Mouse (Mus musculus): Measurements from ENCODE around the gene Hist3h2ba. TPM values are rescaled to one million over a fixed set of nuclear protein-coding genes. Genes with fewer than 3 reads are reported as not detected.
A peak's percentile ranks its signal among the peaks of the same experiment; 100 is the strongest.

Gene Hist3h2ba
- polyA plus RNA-seq, 1 experiment from 2014 or later = 250 TPM

GRCm38 (mm10) chr11:58979183-58979582 lies 30.5 kb downstream of the Hist3h2ba start:
- no peak for ATAC-seq

GRCm38 (mm10) chr11:58979661-58980060 lies 30.9 kb downstream of the Hist3h2ba start:
- peaks cover 40% of the 10 kb centered on the region for H3K4me1 ChIP-seq (ENCODE audit: control insufficient read depth, insufficient read depth, low read depth, low read length)

More at GRCm38 (mm10) chr11:58979183-58979582, 30.5 kb downstream of the Hist3h2ba start:
- peaks cover 11% of the 10 kb centered on the region for H3K36me3 ChIP-seq (ENCODE audit: control insufficient read depth, insufficient read depth, low read length)
- H3K27me3 ChIP-seq (replicated peaks; ENCODE audit: control insufficient read depth, insufficient read depth, low read length) = no peaks in the 10 kb centered on the region
- WGBS = 87% methylated on average over 3 of the region's 3 CpGs
- H3K9me3 ChIP-seq (ENCODE audit: control insufficient read depth, low read length) = no peaks in the 10 kb centered on the region
- peak overlapping the region; percentile 50 for H3K9ac ChIP-seq (ENCODE audit: low read depth, low read length)
- peak overlapping the region; percentile 100 for H3K4me2 ChIP-seq (ENCODE audit: low read length)
- no peak overlapping the region for H3K27ac ChIP-seq (ENCODE audit: low read depth, low read length)
- peaks cover 40% of the 10 kb centered on the region for H3K4me1 ChIP-seq (ENCODE audit: control insufficient read depth, insufficient read depth, low read depth, low read length)
- peak overlapping the region; percentile 97 for H3K4me3 ChIP-seq (ENCODE audit: low read length)

DNA sequence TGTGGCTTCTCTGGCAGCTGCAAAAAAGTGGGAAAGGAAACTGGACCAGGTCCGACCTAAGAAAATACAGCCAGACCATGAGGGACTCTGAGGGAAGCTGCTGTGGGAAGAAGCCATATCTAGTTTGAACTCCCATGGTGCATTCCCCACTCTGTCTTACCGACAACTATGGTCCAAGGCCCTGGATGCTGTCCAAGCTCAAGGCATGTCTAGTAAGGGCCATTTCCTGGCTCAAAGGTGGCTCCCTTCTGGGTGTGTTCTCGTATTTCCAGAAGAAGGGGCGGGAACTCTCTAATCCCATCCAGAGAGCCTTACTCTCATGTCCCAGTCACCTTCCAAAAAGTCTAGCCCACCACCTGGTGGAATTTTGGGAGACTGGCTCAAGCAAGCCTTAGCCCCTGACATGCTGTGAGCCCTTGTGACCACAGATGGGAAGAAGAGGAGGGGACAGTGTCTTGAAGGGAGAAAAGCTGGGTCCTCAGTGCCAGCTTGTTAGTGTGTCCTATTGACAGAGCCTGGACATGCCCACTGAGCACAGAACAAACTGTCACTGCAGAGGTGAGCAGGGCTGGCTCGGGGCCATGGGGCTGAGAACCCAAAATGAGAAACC lies 31.8 kb downstream of the Hist3h2ba start:
- no peak for ATAC-seq
- no peaks in the 10 kb centered on the region for H3K9me3 ChIP-seq (ENCODE audit: control insufficient read depth, low read length)
- H3K27ac ChIP-seq (ENCODE audit: low read depth, low read length) = no peak overlapping the region
- no peak overlapping the region for H3K4me3 ChIP-seq (ENCODE audit: low read length)
- H3K4me1 ChIP-seq (ENCODE audit: control insufficient read depth, insufficient read depth, low read depth, low read length) = peaks cover 37% of the 10 kb centered on the region
- 61% methylated on average over 5 of the region's 5 CpGs for WGBS
- no peak overlapping the region; the same call in 1 of the 2 replicates for H3K9ac ChIP-seq (ENCODE audit: low read depth, low read length)
- peaks cover 15% of the 10 kb centered on the region for H3K36me3 ChIP-seq (ENCODE audit: control insufficient read depth, insufficient read depth, low read length)
- no peak overlapping the region for H3K4me2 ChIP-seq (ENCODE audit: low read length)
- no peaks in the 10 kb centered on the region for H3K27me3 ChIP-seq (replicated peaks; ENCODE audit: control insufficient read depth, insufficient read depth, low read length)

More at GRCm38 (mm10) chr11:58979661-58980060, 30.9 kb downstream of the Hist3h2ba start:
- Histone ChIP-seq H3K9ac (ENCODE audit: low read depth, low read length) (peak overlapping the region; percentile 50), H3K27ac (ENCODE audit: low read depth, low read length) (no peak overlapping the region), H3K9me3 (ENCODE audit: control insufficient read depth, low read length) (no peaks in the 10 kb centered on the region), H3K36me3 (ENCODE audit: control insufficient read depth, insufficient read depth, low read length) (peaks cover 9% of the 10 kb centered on the region), H3K27me3 (replicated peaks; ENCODE audit: control insufficient read depth, insufficient read depth, low read length) (no peaks in the 10 kb centered on the region), H3K4me3 (ENCODE audit: low read length) (peak overlapping the region; percentile 97), H3K4me2 (ENCODE audit: low read length) (peak overlapping the region; percentile 100)
- WGBS = 78% methylated on average over 7 of the region's 7 CpGs
- no peak for ATAC-seq

GRCm38 (mm10) chr11:58981541-58982447 lies 33.1 kb downstream of the Hist3h2ba start:
- no peak overlapping the region for H3K9ac ChIP-seq (ENCODE audit: low read depth, low read length)
- ATAC-seq = no peak; the same call in 1 of the 2 replicates
- H3K9me3 ChIP-seq (ENCODE audit: control insufficient read depth, low read length) = no peaks in the 10 kb centered on the region
- H3K27me3 ChIP-seq (replicated peaks; ENCODE audit: control insufficient read depth, insufficient read depth, low read length) = no peaks in the 10 kb centered on the region
- H3K4me2 ChIP-seq (ENCODE audit: low read length) = no peak overlapping the region
- H3K4me3 ChIP-seq (ENCODE audit: low read length) = no peak overlapping the region
- 51% methylated on average over 14 of the region's 14 CpGs for WGBS
- peaks cover 29% of the 10 kb centered on the region for H3K4me1 ChIP-seq (ENCODE audit: control insufficient read depth, insufficient read depth, low read depth, low read length)
- H3K36me3 ChIP-seq (ENCODE audit: control insufficient read depth, insufficient read depth, low read length) = peaks cover 25% of the 10 kb centered on the region
- no peak overlapping the region for H3K27ac ChIP-seq (ENCODE audit: low read depth, low read length)

DNA sequence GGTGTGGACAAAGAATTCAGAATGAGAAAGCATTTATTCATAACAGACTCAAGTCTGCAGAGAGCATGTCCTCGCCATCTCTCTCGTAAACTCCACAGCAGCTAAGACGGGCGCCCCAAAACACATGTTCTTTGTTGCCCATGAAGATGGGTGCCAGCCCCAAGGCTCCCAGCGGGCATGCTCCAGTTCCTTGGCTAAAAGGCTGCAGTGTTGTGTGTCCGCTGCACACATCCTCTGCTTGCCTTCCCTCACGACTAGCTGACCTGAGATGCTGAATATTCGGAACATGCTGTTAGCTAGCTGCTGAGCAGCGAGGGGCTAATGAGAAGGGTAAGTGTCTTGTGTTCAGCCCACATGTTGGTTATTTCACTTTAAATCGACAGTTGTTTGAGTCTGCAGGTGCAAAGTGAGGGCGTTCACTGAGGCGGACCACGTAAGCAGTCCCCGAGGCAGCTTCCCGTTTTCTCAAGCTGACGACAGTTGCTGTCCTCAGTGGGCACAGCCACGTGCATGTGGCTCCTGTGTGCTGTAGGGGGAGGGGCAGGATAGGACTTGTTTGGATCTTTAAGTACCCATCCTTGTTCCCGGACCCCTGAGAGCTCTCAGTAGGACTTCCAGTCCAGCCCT lies 33.9 kb downstream of the Hist3h2ba start:
- Histone ChIP-seq H3K4me3 (ENCODE audit: low read length) (no peak overlapping the region), H3K9me3 (ENCODE audit: control insufficient read depth, low read length) (no peaks in the 10 kb centered on the region), H3K4me1 (ENCODE audit: control insufficient read depth, insufficient read depth, low read depth, low read length) (peaks cover 25% of the 10 kb centered on the region), H3K36me3 (ENCODE audit: control insufficient read depth, insufficient read depth, low read length) (peaks cover 25% of the 10 kb centered on the region), H3K27me3 (replicated peaks; ENCODE audit: control insufficient read depth, insufficient read depth, low read length) (no peaks in the 10 kb centered on the region), H3K9ac (ENCODE audit: low read depth, low read length) (no peak overlapping the region), H3K27ac (ENCODE audit: low read depth, low read length) (no peak overlapping the region), H3K4me2 (ENCODE audit: low read length) (no peak overlapping the region)
- ATAC-seq = no peak
- WGBS = 86% methylated on average over 18 of the region's 18 CpGs

GRCm38 (mm10) chr11:58983691-58984341 lies 35.1 kb downstream of the Hist3h2ba start:
- ATAC-seq = no peak
- no peak overlapping the region for H3K9ac ChIP-seq (ENCODE audit: low read depth, low read length)
- 93% methylated on average over 6 of the region's 6 CpGs for WGBS
- peaks cover 27% of the 10 kb centered on the region for H3K36me3 ChIP-seq (ENCODE audit: control insufficient read depth, insufficient read depth, low read length)
- H3K4me3 ChIP-seq (ENCODE audit: low read length) = no peak overlapping the region
- H3K27me3 ChIP-seq (replicated peaks; ENCODE audit: control insufficient read depth, insufficient read depth, low read length) = no peaks in the 10 kb centered on the region
- H3K27ac ChIP-seq (ENCODE audit: low read depth, low read length) = no peak overlapping the region
- H3K9me3 ChIP-seq (ENCODE audit: control insufficient read depth, low read length) = no peaks in the 10 kb centered on the region
- peaks cover 22% of the 10 kb centered on the region for H3K4me1 ChIP-seq (ENCODE audit: control insufficient read depth, insufficient read depth, low read depth, low read length)
- no peak overlapping the region for H3K4me2 ChIP-seq (ENCODE audit: low read length)

GRCm38 (mm10) chr11:58984657-58985056 lies 35.9 kb downstream of the Hist3h2ba start:
- no peak overlapping the region for H3K4me2 ChIP-seq (ENCODE audit: low read length)
- H3K27me3 ChIP-seq (replicated peaks; ENCODE audit: control insufficient read depth, insufficient read depth, low read length) = no peaks in the 10 kb centered on the region
- no peak overlapping the region for H3K27ac ChIP-seq (ENCODE audit: low read depth, low read length)
- no peak for ATAC-seq
- 96% methylated on average over 7 of the region's 7 CpGs for WGBS
- H3K9me3 ChIP-seq (ENCODE audit: control insufficient read depth, low read length) = no peaks in the 10 kb centered on the region
- H3K36me3 ChIP-seq (ENCODE audit: control insufficient read depth, insufficient read depth, low read length) = peaks cover 35% of the 10 kb centered on the region
- no peak overlapping the region for H3K4me3 ChIP-seq (ENCODE audit: low read length)
- H3K4me1 ChIP-seq (ENCODE audit: control insufficient read depth, insufficient read depth, low read depth, low read length) = peaks cover 14% of the 10 kb centered on the region
- H3K9ac ChIP-seq (ENCODE audit: low read depth, low read length) = no peak overlapping the region

DNA sequence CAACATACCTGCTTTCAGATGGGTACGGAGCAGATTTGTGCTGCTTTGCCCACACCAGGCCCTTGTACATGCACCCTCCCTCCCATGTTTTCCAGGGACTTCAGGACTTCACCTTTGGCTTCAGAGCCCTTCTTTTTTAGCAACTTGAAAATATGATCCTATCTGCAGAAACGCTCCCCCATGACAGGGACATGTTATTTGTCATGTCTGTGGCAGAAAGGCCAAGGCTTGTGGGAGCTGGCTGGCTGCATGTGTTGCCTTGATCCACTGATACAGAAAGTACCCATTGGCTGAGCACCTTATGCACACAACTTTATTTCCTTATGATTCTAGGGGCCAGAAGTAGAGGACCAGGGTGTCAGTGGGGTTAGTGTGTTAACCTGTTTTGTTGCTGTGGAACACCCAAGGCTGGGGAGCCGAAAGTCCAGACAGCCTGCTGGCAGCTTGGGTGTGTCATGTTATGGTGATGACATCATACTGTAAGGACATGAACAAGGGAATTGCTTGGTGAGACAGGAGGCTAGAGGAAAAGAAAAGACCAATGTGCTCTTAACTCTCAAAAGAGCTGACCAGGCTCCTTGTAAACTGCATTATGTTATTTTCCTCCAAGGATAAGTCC lies 36.7 kb downstream of the Hist3h2ba start:
- no peak overlapping the region for H3K9ac ChIP-seq (ENCODE audit: low read depth, low read length)
- no peak overlapping the region for H3K27ac ChIP-seq (ENCODE audit: low read depth, low read length)
- 94% methylated on average over 3 of the region's 3 CpGs for WGBS

More for the DNA sequence above, 36.7 kb downstream of the Hist3h2ba start:
- peaks cover 7% of the 10 kb centered on the region for H3K4me1 ChIP-seq (ENCODE audit: control insufficient read depth, insufficient read depth, low read depth, low read length)
- H3K27me3 ChIP-seq (replicated peaks; ENCODE audit: control insufficient read depth, insufficient read depth, low read length) = no peaks in the 10 kb centered on the region
- H3K36me3 ChIP-seq (ENCODE audit: control insufficient read depth, insufficient read depth, low read length) = peaks cover 37% of the 10 kb centered on the region
- no peak overlapping the region for H3K4me3 ChIP-seq (ENCODE audit: low read length)
- H3K9me3 ChIP-seq (ENCODE audit: control insufficient read depth, low read length) = no peaks in the 10 kb centered on the region
- H3K4me2 ChIP-seq (ENCODE audit: low read length) = no peak overlapping the region
- ATAC-seq = no peak
